Mouse (Mus musculus): ENCODE measurements around the gene 3110070M22Rik.

DNA sequence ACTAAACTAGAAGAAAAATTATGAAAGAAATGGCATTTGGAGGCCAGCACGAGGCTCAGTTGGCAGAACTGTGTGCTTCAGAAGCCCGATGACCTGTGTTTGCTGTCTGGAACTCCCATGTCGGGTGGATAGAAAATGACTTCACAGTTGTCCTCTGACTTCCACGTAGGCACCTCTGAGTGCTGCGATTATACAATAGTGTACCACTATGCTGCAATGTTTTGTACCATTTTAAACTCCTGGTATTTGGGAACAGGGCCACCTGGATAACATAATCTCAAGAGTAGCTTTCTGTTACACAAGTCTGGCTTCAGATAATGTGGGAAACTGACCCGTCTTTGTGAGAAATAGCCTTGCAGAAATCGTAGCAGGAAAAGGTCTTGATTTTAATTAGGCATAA, 31.8 kb downstream of the 3110070M22Rik start:
- TF ChIP-seq CTCF (IDR thresholded peaks at IDR 0.05; ENCODE audit: low read depth, low read length) (no peak), POLR2A (IDR thresholded peaks at IDR 0.05; ENCODE audit: insufficient read depth, low read length) (no peak), EP300 (IDR thresholded peaks at IDR 0.05; ENCODE audit: insufficient read depth, low read depth, low read length) (no peak)
